Mouse (Mus musculus) lung, postnatal 0 days (tissue): Measurements from ENCODE around the gene Maco1.

ENCODE experiments used
- CTCF ChIP-seq: IDR thresholded peaks from 2 replicates; pipeline ENCODE4 v1.5.1; 2016; ENCODE audit warnings: antibody characterized with exemption, mild to moderate bottlenecking
- EP300 ChIP-seq: IDR thresholded peaks from 2 replicates; pipeline ENCODE4 v1.6.1; 2016; ENCODE audit warnings: antibody characterized with exemption, mild to moderate bottlenecking, control low read depth

DNA sequence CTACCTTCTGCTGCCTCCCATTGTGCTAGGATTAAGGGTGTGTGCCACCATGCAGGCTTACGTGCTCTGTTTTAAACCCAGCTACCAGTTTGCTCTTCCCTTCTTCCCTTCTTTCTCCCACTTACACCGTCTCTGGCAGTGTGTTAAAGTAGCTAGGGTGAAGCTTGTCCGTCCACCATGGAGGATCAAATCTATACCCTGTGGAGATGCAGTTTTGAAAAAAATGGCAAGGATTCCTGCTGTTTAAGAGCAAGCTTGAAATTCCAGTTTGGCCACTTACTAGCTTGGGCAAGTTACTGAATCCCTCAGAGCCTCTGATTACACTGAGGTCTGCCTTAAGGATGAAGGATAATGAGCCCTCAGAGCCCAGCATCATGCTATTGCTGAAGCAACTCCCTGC is 2.2 kb upstream of the Maco1 start:
- TF ChIP-seq CTCF (no peak), EP300 (no peak)
